Mouse (Mus musculus) heart, embryonic 13.5 days (tissue): ENCODE data around the gene Lhfp. TPM values are rescaled to one million over a fixed set of nuclear protein-coding genes. Genes with fewer than 3 reads are reported as not detected.

ENCODE experiments used
- ATAC-seq: fragments of 200-750 bp; cut with Nextera tagmentation; 2 replicates; pipeline ENCODE4 v1.8.0; 2017; ENCODE audit warnings: moderate TSS enrichment; ENCODE audit not compliant: insufficient number of reproducible peaks, low FRiP score, low TSS enrichment; ENCODE audit errors: extremely low read depth
- H3K27ac ChIP-seq: fragments of 300-500 bp; sonication (generic); replicated peaks from 2 replicates; pipeline ENCODE4 v1.5.1; 2015; ENCODE audit warnings: moderate library complexity, mild to moderate bottlenecking, inconsistent platforms
- H3K27me3 ChIP-seq: fragments of 300-500 bp; sonication (generic); replicated peaks from 2 replicates; pipeline ENCODE4 v1.6.1; 2015; ENCODE audit warnings: mild to moderate bottlenecking, inconsistent platforms
- H3K36me3 ChIP-seq: fragments of 300-500 bp; sonication (generic); 2 replicates; pipeline ENCODE4 v1.6.1; 2015; ENCODE audit warnings: mild to moderate bottlenecking, inconsistent platforms
- H3K4me1 ChIP-seq: fragments of 300-500 bp; sonication (generic); 2 replicates; pipeline ENCODE4 v1.6.1; 2015; ENCODE audit warnings: inconsistent platforms
- H3K4me2 ChIP-seq: fragments of 300-500 bp; sonication (generic); 2 replicates; pipeline ENCODE4 v1.6.1; 2015; ENCODE audit warnings: inconsistent platforms, mild to moderate bottlenecking, moderate library complexity
- H3K4me3 ChIP-seq: fragments of 300-500 bp; sonication (generic); 2 replicates; pipeline ENCODE4 v1.5.1; 2015; ENCODE audit warnings: moderate library complexity, mild to moderate bottlenecking, inconsistent platforms
- H3K9ac ChIP-seq: fragments of 300-500 bp; sonication (generic); 2 replicates; pipeline ENCODE4 v1.6.1; 2015; ENCODE audit warnings: inconsistent platforms, mild to moderate bottlenecking, moderate library complexity
- H3K9me3 ChIP-seq: fragments of 300-500 bp; sonication (generic); 2 replicates; pipeline ENCODE4 v1.6.1; 2016; ENCODE audit warnings: inconsistent platforms
- WGBS: fragments of 180-500 bp; shearing (Covaris S2); methylation state at CpG from one replicate; pipeline ENCODE4 v1.1.7; 2015; ENCODE audit warnings: mixed read lengths; 5-methylcytosine and 5-hydroxymethylcytosine counted together
- polyA plus RNA-seq: library from polyadenylated mRNA; unstranded; fragments of >200 nt; fragmentation: Nextera tagmentation; extraction: Ambion mirVana; gene quantifications from 2 replicates; pipeline ENCODE4 v1.2.1, GENCODE M21; 2015

Lhfp gene
- polyA plus RNA-seq, 1 experiment from 2014 or later, result 82.7 TPM

DNA sequence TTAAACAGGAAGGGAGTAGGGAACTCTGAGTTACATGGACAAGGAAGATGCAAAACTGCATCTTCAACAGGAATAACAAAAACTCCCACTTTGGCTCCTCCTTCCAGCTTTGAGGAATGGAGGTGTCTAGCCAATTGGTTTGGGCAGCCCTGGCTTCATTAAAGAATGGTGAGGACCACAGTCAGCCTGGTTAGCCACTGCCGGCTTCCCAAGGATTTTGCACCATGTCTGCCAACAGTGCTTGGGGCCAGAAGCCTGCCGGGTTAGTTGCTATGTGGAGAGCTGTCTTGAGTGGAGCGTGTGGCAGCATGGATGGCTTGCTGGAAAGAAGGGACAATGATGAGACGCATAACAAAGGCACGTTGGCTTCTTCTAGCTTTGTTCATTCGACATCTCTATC lies 160.9 kb downstream of the Lhfp start:
- ATAC-seq, result no peak
- Histone ChIP-seq H3K9me3 (no peaks in the 10 kb centered on the region), H3K9ac (no peak overlapping the region; the same call in 1 of the 2 replicates), H3K4me1 (peaks cover 73% of the 10 kb centered on the region), H3K27me3 (no peaks in the 10 kb centered on the region), H3K4me2 (peak overlapping the region; percentile 16), H3K27ac (peak overlapping the region; percentile 72), H3K4me3 (no peak overlapping the region), H3K36me3 (no peaks in the 10 kb centered on the region)
- WGBS, result 34% methylated on average over 6 of the region's 6 CpGs

DNA sequence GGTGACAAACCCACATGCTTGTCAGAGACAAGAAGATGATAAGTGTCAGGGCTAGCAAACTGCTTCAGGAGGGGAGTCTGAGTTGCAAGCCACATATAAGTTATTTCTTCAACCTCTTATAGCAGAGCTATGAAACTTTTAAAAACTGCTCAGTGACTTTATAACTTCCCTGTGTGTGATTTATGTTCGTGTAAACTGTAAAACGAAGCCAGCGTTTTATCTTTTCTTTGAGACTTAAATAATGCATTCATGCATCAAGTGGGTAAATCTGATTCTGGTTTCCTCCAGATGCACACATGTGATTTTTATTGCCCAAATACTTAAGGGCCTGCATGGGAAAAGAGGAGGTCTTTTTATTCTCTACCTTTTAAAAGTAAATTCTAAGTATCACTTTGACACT lies 161.4 kb downstream of the Lhfp start:
- Histone ChIP-seq H3K27me3 (no peaks in the 10 kb centered on the region), H3K4me3 (no peak overlapping the region), H3K4me1 (peaks cover 68% of the 10 kb centered on the region), H3K27ac (peak overlapping the region; percentile 72), H3K9me3 (no peaks in the 10 kb centered on the region), H3K9ac (no peak overlapping the region), H3K36me3 (no peaks in the 10 kb centered on the region), H3K4me2 (peak overlapping the region; percentile 16)
- no peak for ATAC-seq
- 64% methylated on average over 3 of the region's 3 CpGs for WGBS

DNA sequence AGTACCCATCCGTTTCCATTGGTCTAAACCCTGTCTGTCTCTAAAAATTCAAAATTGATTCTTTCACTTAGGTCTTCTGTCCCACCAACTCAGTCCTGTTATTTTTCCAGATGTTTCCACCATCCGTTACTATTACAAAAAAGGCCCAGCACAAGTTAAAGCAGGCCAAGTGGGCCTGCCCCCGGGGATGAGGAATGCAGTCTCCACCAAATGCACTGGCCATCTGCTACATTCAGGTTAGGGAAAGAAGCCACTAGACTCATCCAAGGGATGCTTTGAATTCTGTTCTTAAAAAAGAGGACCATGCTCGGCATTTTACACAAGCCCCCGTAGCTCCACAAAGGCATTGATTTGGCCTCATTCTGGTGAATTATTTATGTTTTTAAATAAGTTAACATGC lies 162.3 kb downstream of the Lhfp start:
- Histone ChIP-seq H3K27me3 (no peaks in the 10 kb centered on the region), H3K4me2 (no peak overlapping the region), H3K9me3 (no peaks in the 10 kb centered on the region), H3K36me3 (no peaks in the 10 kb centered on the region), H3K4me3 (no peak overlapping the region), H3K27ac (peak overlapping the region; percentile 72; the same call in 1 of the 2 replicates), H3K9ac (no peak overlapping the region), H3K4me1 (peaks cover 68% of the 10 kb centered on the region)
- no peak for ATAC-seq
- 51% methylated on average over 5 of the region's 5 CpGs for WGBS

GRCm38 (mm10) chr3:53204348-53204984 lies 163.1 kb downstream of the Lhfp start:
- H3K27ac ChIP-seq, result no peak overlapping the region
- H3K4me3 ChIP-seq, result no peak overlapping the region
- no peaks in the 10 kb centered on the region for H3K36me3 ChIP-seq
- H3K4me2 ChIP-seq, result no peak overlapping the region
- peaks cover 71% of the 10 kb centered on the region for H3K4me1 ChIP-seq
- no peaks in the 10 kb centered on the region for H3K9me3 ChIP-seq
- no peak for ATAC-seq
- 77% methylated on average over 7 of the region's 7 CpGs for WGBS
- H3K9ac ChIP-seq, result no peak overlapping the region
- H3K27me3 ChIP-seq, result no peaks in the 10 kb centered on the region

- Histone ChIP-seq H3K27ac (no peak overlapping the region), H3K4me3 (no peak overlapping the region), H3K4me2 (no peak overlapping the region), H3K36me3 (no peaks in the 10 kb centered on the region), H3K4me1 (peaks cover 73% of the 10 kb centered on the region), H3K9ac (no peak overlapping the region), H3K27me3 (no peaks in the 10 kb centered on the region), H3K9me3 (no peaks in the 10 kb centered on the region)
- WGBS, result 91% methylated on average over 1 of the region's 1 CpGs
- no peak for ATAC-seq
Measured at GRCm38 (mm10) chr3:53204985-53205365, 163.6 kb downstream of the Lhfp start.

- H3K4me3 ChIP-seq, result no peak overlapping the region
- H3K9me3 ChIP-seq, result no peaks in the 10 kb centered on the region
- peaks cover 71% of the 10 kb centered on the region for H3K4me1 ChIP-seq
- no peak for ATAC-seq
- no peak overlapping the region for H3K27ac ChIP-seq
- H3K9ac ChIP-seq, result no peak overlapping the region
- no peaks in the 10 kb centered on the region for H3K27me3 ChIP-seq
- H3K36me3 ChIP-seq, result no peaks in the 10 kb centered on the region
- H3K4me2 ChIP-seq, result no peak overlapping the region
- 88% methylated on average over 3 of the region's 3 CpGs for WGBS
Measured at GRCm38 (mm10) chr3:53205706-53206105, 164.4 kb downstream of the Lhfp start.

DNA sequence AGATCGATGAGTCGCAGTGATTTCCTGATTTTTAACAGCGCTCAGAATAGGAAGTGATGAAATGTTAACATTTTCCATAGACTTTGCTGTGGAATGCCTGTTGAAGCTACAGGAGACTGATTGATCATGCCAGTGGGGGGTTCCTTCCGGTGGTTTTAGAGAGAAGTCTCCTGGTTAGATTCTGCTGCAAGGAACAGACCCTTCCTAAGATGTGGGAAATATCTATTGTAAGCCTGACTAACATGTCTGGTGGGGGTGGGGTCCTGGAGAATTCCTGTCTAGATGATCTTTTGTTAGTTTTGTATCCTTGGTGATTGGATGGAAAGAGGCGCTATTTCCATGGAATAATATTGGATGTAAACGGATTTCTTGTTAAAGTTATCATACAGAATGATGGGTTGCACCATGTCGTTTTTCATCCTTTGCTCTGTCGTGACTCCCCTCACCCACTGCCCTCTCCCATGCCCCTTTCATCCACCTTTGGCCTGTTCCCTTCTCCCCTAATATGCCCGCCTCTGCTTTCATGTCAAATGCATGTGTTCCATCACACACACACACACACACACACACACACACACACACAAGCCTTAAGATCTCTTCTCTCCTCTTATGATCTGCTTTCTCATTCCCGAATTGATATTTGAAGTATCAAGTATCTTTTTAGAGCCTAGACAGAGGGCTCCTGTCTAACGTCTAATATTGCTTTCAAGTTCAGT lies 165.3 kb downstream of the Lhfp start:
- H3K27ac ChIP-seq, result no peak overlapping the region
- no peaks in the 10 kb centered on the region for H3K36me3 ChIP-seq
- no peak for ATAC-seq
- no peaks in the 10 kb centered on the region for H3K9me3 ChIP-seq
- no peak overlapping the region for H3K9ac ChIP-seq
- no peak overlapping the region for H3K4me2 ChIP-seq
- H3K4me1 ChIP-seq, result peaks cover 71% of the 10 kb centered on the region
- no peak overlapping the region for H3K4me3 ChIP-seq
- 54% methylated on average over 11 of the region's 11 CpGs for WGBS
- H3K27me3 ChIP-seq, result no peaks in the 10 kb centered on the region

- H3K4me3 ChIP-seq, result no peak overlapping the region
- 77% methylated on average over 4 of the region's 4 CpGs for WGBS
- no peak overlapping the region for H3K27ac ChIP-seq
- no peak overlapping the region for H3K4me2 ChIP-seq
- H3K4me1 ChIP-seq, result peaks cover 68% of the 10 kb centered on the region
- no peaks in the 10 kb centered on the region for H3K9me3 ChIP-seq
- no peaks in the 10 kb centered on the region for H3K27me3 ChIP-seq
- H3K36me3 ChIP-seq, result no peaks in the 10 kb centered on the region
- no peak for ATAC-seq
- H3K9ac ChIP-seq, result no peak overlapping the region
Measured at GRCm38 (mm10) chr3:53207225-53207528, 165.8 kb downstream of the Lhfp start.

GRCm38 (mm10) chr3:53210691-53211526 lies 169.6 kb downstream of the Lhfp start:
- Histone ChIP-seq H3K27ac (no peak overlapping the region), H3K9me3 (no peaks in the 10 kb centered on the region), H3K4me1 (peaks cover 55% of the 10 kb centered on the region), H3K36me3 (no peaks in the 10 kb centered on the region), H3K4me2 (no peak overlapping the region), H3K27me3 (no peaks in the 10 kb centered on the region), H3K4me3 (no peak overlapping the region), H3K9ac (no peak overlapping the region)
- ATAC-seq, result no peak
- 71% methylated on average over 10 of the region's 10 CpGs for WGBS

GRCm38 (mm10) chr3:53212599-53212998 lies 171.3 kb downstream of the Lhfp start:
- Histone ChIP-seq H3K9me3 (no peaks in the 10 kb centered on the region), H3K27me3 (no peaks in the 10 kb centered on the region), H3K36me3 (0 out of 2 replicates have a peak, but pooled peaks cover 5% of the 10 kb centered on the region), H3K9ac (no peak overlapping the region), H3K27ac (0 out of 2 replicates have a peak overlapping the region, but pooled peaks have one; percentile 8), H3K4me1 (peaks cover 51% of the 10 kb centered on the region), H3K4me3 (no peak overlapping the region), H3K4me2 (no peak overlapping the region)
- no peak for ATAC-seq
- WGBS, result 72% methylated on average over 2 of the region's 2 CpGs

DNA sequence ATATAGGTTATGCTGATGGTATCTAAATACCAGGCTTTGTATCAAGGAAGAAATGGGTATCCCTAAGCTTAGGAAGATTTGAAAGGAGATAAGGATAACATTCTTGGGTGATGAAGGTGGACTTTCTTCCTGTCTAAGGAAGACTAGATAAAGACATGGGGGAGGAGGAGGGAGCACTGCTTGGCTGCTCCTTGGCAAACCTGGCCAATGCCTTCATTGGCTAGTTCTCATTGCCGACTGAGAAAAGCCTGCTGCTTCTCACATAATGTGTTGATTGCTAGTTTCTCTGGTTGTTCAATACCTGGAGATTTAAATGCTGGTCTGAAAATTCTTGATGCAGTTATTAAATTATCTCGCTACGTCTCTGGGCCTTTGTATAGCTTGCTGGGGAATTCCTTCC lies 172.0 kb downstream of the Lhfp start:
- Histone ChIP-seq H3K27ac (no peak overlapping the region; the same call in 1 of the 2 replicates), H3K4me3 (no peak overlapping the region), H3K36me3 (0 out of 2 replicates have a peak, but pooled peaks cover 5% of the 10 kb centered on the region), H3K27me3 (no peaks in the 10 kb centered on the region), H3K4me1 (peaks cover 53% of the 10 kb centered on the region), H3K9ac (no peak overlapping the region), H3K4me2 (no peak overlapping the region), H3K9me3 (no peaks in the 10 kb centered on the region)
- no peak for ATAC-seq
- WGBS, result 74% methylated on average over 3 of the region's 3 CpGs
